In the genomic region with DNA sequence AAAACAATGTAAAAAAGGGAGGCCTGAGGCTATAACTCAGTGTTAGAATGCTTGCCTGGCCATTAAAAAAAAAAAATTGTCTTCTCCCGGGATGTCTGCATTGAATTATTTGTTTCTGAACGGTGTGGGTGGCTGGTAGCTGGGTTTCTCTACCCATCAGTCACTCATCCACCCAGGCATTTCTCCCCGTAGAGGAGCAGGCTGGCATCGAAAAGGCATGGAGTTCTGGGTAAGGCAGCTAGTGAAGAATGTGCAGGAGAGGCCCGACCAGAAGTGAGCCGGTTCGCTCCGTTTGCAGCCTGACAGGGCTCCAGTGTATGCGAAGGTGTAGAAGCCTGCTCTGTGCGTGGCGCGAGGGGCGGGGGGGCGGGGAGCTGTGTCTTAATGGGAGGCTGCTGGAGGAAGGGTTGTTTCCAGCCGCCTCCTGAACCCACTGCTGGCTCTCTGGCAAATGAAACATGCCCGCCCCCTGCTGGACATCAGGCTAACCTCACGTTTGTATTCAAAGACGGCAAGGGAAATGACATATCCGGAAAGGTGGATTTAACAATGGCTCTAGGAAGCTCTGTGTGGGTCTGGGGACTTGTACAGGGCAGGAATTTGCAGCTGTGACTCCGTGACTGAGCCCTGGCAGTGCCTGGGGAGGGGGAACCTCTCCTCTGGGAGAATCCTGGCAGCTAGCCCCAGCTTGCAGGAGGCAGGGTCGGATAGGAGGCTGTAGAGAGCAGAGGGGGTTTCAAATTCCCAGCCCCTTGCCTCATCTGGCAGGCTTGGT, we compare ENCODE assay signal across 8 mouse cellular contexts. TPM values are rescaled to one million over a fixed set of nuclear protein-coding genes. Genes with fewer than 3 reads are reported as not detected.
DNase-seq lines count a peak whose midpoint lies in the region; ATAC-seq lines count a peak whose summit lies in the region.

No protein-coding gene starts in this region.

- H3K27ac ChIP-seq in hindbrain, embryonic 15.5 days (replicated peaks), result peak overlapping the region; percentile 52

- DNase-seq in Muller cell, postnatal 12 days (ENCODE audit: inconsistent ontology term), result peak; percentile 73
- DNase-seq in cerebellum, postnatal 10 days, result peak; percentile 97 to 98
- DNase-seq in frontal cortex, postnatal 36 days (ENCODE audit: low spot score in 2 of 2), result peak; percentile 92 to 94
- DNase-seq in layer of hippocampus, postnatal 36 days, result peak; percentile 85 to 89
- peak; percentile 84 to 90 for DNase-seq in lung, postnatal 4 days
- DNase-seq in retina, postnatal 7 days (ENCODE audit: low read depth, low spot score), result peak; percentile 83
- peak; percentile 79 to 80 for DNase-seq in urinary bladder, adult 18-20 months (ENCODE audit: low spot score in 2 of 2)

- H3K4me1 ChIP-seq in hindbrain, embryonic 15.5 days (replicated peaks), result peaks cover 30% of the 10 kb centered on the region

- peak overlapping the region; percentile 49 for H3K4me2 ChIP-seq in hindbrain, embryonic 15.5 days

- H3K9me3 ChIP-seq in hindbrain, embryonic 15.5 days, result no peaks in the 10 kb centered on the region

- peak overlapping the region; percentile 35 for H3K9ac ChIP-seq in hindbrain, embryonic 15.5 days

- H3K27me3 ChIP-seq in hindbrain, embryonic 15.5 days, result 0 out of 2 replicates have a peak, but pooled peaks cover 8% of the 10 kb centered on the region

- H3K36me3 ChIP-seq in hindbrain, embryonic 15.5 days, result no peaks in the 10 kb centered on the region

- H3K4me3 ChIP-seq in hindbrain, embryonic 15.5 days, result 0 out of 2 replicates have a peak overlapping the region, but pooled peaks have one; percentile 5

- WGBS in hindbrain, embryonic 15.5 days, result 3% methylated on average over 20 of the region's 21 CpGs

- ATAC-seq in hindbrain, embryonic 15.5 days (ENCODE audit: low FRiP score, low read depth), result peak; percentile 89

RNA-seq across cellular contexts. Expression of gene Laptm5, which starts 34.5 kb away (rescaled TPM):
- polyA plus RNA-seq in hindbrain, embryonic 15.5 days (2015; fragmentation: Nextera tagmentation; extraction: Ambion mirVana), result 24.9 and 34.6 TPM in 2 replicates
- 10 to 100 TPM; 30.3 to 31.0 TPM for total RNA-seq in layer of hippocampus, postnatal 36 days (2021)

Comparison
In these comparisons a context has a peak if more than half of its experiments do, and no peak if none do; other contexts are left out.
1. Peak in every context shown above with its lines: DNase-seq, ATAC-seq, H3K4me3 ChIP-seq and H3K27ac ChIP-seq.